Mouse (Mus musculus) brown adipose tissue, adult 24 weeks (tissue): ENCODE measurements around the gene Snx3. TPM values are rescaled to one million over a fixed set of nuclear protein-coding genes. Genes with fewer than 3 reads are reported as not detected.
A peak's percentile ranks its signal among the peaks of the same experiment; 100 is the strongest.

Experiments
- H3K27ac ChIP-seq: fragments of 200-500 bp; replicated peaks from 2 replicates; pipeline ENCODE4 v1.5.1; 2012; ENCODE audit warnings: low read depth, mild to moderate bottlenecking, low read length
- H3K4me1 ChIP-seq: fragments of 200-500 bp; 2 replicates; pipeline ENCODE4 v1.6.1; 2012; ENCODE audit warnings: low read length, mixed read lengths; ENCODE audit not compliant: control insufficient read depth, insufficient read depth, insufficient read length
- H3K4me3 ChIP-seq: fragments of 200-500 bp; 2 replicates; pipeline ENCODE4 v1.5.1; 2012; ENCODE audit warnings: low read depth, mild to moderate bottlenecking, low read length, moderate library complexity; ENCODE audit not compliant: insufficient read depth
- polyA plus RNA-seq: library from polyadenylated mRNA; stranded (reverse); fragments of >200 nt; gene quantifications from 2 replicates; pipeline ENCODE4 v1.2.4, GENCODE M21; 2012; ENCODE audit not compliant: missing spikeins, insufficient read depth, insufficient read length

Snx3 gene
- 163 and 187 TPM in 2 replicates for polyA plus RNA-seq

DNA sequence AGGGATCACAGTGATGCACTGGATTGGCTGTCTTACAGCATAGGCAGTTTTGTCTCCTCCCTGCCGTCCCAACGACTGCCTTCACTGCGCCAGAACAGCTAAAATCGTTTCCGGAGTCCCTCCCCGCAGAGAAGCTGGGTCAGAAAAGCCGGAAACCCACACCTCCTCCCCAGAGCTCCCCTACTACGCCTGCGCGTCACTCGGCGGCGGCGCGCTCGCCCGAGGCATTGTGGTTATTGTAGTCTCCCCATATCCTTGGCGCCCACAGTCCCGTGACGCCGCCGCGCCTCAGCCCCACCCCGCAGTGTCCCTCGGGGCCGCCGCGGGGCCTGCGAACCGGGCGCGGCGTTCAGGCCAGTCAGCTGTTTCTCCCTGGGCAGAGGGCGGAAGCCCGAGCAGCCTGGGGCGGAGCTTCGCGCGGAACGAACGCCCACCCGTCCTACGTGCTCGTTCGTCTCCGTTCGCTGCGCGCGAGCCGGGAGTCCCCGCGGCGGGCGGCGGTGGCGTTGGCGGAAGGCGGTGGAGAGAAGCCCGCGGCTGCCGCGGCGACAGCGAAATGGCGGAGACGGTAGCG is at the start of gene Snx3:
Gene Snx3 (plus strand): TSS at position 256 of the 574 bp plus-strand sequence.
- Histone ChIP-seq H3K4me3 (peak within 1 kb of the TSS; percentile 87), H3K4me1 (peaks cover 7% of the 10 kb centered on the region; the same call in 1 of the 2 replicates), H3K27ac (peak within 1 kb of the TSS; percentile 91)

DNA sequence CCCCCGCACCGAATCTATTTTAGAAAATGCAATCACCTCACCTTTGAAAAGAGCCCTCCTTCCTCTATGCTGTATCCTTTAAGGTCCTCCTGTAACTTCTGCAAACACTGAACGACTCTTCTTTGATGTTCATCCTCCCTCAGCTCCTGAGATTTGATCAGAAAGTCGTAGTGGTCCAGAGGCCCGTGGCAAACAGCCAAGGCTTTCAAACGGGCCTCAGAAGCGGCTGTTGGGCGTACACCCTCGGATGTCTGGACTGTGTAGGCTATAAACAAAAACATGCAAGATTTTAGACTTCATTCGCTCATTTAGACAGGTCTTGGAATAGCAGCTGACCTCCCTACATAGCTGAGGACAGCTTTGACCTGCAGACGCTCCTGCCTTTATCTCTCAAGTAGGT is 47.6 kb upstream of the Snx3 start:
- Histone ChIP-seq H3K4me3 (no peak overlapping the region), H3K27ac (no peak overlapping the region), H3K4me1 (peaks cover 18% of the 10 kb centered on the region)

DNA sequence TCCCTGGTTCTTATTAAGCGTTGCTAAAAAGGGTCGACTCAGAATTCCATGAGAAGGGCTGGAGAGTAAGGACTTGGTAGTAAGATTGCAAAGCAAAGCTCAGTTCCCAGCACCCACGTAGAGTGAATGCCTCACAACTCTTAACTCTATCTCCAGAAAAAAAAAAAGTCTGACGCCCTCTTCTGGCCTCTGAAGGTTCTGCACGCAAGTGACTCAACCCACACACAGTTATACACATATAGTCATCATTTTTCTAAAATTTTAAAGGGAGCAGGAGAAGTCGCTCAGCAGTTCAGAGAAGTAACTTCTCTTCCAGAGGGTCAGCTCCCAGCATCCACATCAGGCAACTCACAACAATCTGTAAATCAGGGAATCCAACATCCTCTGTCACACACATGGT is 47.1 kb upstream of the Snx3 start:
- no peak overlapping the region for H3K27ac ChIP-seq
- peaks cover 18% of the 10 kb centered on the region for H3K4me1 ChIP-seq
- H3K4me3 ChIP-seq: no peak overlapping the region

DNA sequence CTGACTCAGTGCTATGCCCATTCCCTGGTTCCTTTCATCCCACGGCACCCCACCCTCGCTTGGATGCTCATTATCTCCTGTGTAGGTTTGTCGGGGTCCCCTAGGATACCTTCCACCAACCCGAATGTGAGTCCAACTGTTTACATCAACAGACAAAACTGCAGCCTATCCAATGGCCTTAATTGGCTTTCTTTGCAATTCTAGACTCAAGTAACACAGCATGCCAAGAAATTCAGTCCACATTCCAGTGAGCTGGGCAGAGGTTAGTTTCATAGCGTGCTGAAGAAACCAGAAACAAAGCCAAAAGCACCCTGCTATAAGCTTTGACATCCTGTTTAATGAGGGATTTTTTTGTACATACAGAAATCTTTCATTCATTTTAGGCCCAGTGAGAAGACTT is 45.8 kb upstream of the Snx3 start:
- H3K4me3 ChIP-seq: no peak overlapping the region
- H3K27ac ChIP-seq: peak overlapping the region; percentile 96
- H3K4me1 ChIP-seq: peaks cover 18% of the 10 kb centered on the region

DNA sequence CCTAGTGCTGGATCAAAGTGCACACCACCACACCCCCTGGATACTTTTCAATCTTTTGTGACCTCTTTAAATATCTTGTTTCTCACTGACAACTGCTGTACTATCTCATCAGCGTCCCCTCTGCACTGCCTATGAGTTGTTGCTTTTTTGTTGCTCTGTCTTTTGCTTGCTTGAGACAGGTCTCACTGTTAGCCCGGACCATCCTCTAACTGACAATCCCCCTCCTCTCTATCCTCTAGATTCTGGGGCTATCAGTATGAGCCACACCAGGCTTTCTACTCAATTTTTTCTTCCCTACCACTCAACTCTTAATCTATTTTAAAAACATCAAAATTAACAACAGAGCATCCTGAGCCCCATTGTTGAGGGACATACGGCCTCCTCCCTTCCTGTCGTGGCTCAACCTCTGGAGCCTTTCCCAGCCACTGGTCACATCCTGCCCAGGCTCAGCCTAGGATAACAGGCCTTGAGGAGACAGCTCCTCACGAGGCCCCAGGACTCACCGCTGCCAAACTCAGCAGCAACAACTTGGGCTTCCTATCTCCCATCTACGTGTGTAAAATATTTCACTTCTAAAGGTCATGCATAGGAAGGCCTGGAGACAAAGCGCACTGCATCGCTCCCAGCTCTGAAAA is 44.2 kb upstream of the Snx3 start:
- Histone ChIP-seq H3K4me1 (peaks cover 18% of the 10 kb centered on the region), H3K27ac (peak overlapping the region; percentile 96), H3K4me3 (no peak overlapping the region)

DNA sequence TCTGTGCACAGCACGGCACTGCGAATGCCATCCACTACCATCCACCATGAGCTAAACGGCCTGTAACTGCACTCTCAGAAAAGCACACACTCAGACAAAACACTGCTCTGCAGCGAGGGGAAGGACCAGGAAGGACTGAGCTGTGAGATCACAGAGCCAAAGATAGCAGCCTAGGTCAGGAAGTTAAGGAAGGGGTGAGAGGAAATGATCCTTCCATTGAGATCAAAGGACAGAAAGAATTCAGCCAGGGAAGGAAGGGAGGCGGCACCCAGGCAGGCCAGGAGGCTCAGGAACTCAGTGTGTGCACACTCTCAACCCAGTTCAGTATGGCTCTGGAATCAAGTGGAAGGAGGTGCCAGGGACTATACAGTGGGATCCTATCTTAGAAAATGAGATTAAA is 37.6 kb upstream of the Snx3 start:
- peaks cover 3% of the 10 kb centered on the region for H3K4me1 ChIP-seq
- peak overlapping the region; percentile 45 for H3K27ac ChIP-seq
- H3K4me3 ChIP-seq: no peak overlapping the region

DNA sequence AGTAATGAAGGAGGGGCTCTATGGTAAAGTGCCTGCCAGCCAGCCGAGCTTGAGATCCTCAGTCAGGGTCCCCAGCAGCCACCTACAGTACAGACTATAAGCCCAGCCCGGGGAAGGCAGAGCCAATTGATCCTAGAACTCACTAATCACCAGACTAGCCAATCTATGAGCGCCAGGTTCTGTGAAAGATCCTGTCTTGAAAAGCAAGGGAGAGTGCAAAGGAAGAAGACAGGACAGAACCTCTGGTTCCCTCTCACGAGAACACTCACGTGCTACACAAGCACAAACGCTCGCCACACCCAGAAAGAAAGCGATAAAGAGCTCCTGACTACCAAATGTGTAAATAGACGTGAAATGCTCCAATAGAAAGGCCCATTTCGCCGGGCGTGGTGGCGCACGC is 37.0 kb upstream of the Snx3 start:
- H3K4me1 ChIP-seq: peaks cover 3% of the 10 kb centered on the region
- no peak overlapping the region for H3K4me3 ChIP-seq
- peak overlapping the region; percentile 52 for H3K27ac ChIP-seq

DNA sequence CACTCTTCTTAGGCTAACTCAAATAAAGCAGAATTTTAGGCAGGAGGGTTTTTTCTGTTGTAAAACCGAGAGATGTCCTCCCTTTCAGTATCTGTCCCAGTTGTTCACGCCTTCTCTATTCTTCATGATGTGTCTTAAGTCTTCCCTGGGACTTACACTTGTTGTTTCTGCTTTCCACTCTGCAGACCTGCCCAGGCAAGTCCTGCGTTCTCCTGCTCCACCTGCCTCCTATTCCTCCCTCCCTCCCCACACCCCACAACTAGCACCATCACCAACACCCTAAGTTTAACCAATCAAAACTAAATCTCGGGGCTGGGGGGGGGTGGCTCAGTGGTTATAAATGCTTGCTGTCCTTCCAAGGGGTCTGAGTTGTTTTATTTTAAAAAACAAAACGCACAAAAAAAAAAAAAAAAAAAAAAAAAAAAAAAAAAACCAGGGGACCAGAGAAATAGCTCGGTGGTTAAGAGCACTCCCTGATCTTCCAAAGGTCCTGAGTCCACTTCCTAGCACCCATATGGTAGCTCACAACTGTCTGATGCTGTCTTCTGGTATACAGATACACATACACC is 26.8 kb upstream of the Snx3 start:
- H3K4me1 ChIP-seq: peaks cover 12% of the 10 kb centered on the region
- H3K4me3 ChIP-seq: no peak overlapping the region
- no peak overlapping the region for H3K27ac ChIP-seq

DNA sequence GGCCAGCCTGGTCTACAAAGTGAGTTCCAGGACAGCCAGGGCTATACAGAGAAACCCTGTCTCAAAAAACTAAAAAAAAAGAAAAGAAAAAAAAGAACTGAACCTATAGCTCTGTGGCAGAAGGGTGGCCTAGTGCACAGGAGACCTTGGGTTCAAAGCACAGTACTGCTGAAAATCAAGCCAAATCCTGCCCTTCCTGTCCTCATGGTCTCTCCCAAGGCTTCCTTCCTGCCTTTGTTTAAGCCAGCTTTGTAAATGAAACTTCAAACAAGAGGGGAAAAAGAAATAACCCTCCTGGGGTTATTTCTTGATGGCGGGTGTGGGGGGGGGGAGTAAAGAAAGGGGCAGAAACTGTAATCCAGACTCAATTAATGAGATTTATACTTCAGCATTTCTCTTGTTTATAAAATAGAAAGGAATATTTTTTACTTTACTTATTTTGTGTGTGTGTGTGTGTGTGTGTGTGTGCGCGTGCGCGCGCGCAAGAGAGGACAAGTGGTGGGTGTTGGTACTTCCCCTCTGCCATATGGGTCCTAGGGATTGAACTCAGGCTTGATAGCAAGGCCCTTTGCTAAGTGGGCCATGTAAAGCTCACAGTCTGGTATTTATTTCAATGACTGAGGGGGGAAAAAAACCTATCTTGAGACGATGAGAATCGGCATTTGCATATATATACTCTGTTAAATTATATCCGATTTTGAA is 24.9 kb upstream of the Snx3 start:
- H3K4me1 ChIP-seq: peaks cover 12% of the 10 kb centered on the region
- peak overlapping the region; percentile 95 for H3K27ac ChIP-seq
- peak overlapping the region; percentile 4; the same call in 1 of the 2 replicates for H3K4me3 ChIP-seq

DNA sequence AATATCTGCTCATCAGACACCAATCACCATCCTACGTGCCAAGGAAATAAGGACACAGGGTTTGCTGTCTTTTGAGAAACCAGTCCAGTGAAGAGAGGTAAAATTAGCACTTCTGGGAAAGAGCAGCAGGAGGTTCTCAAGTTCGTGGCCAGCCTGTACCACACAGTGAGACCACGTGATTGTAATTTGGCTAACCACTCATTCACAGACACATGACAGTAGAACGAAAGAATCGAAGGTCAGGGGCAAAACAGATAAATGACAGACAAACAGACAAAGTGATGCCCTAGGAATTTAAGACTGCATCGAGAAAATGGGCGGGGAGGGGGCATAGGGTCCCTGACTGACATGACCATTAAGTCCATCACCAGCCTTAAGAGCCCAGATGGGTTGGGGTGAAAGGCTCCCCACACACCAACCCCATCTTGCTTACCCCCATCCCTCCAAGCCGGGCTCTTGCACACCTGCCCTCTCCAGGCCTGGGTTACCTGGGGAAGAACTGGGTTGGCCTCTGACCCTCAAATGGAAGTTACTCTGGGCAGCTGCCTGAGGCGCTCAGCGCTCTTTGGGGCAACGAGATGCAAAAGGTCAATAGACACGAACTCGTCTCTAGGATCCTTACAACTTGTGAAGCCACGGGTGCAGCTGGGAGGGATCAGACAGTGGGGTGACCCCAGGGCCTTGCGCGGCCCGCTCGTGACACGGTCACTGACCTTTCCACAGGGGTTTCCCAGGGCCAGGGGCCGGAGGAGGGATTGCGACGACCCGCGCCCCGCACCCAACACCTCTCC is 24.1 kb upstream of the Snx3 start:
- Histone ChIP-seq H3K27ac (peak overlapping the region; percentile 95), H3K4me3 (peak overlapping the region; percentile 93), H3K4me1 (peaks cover 12% of the 10 kb centered on the region)

DNA sequence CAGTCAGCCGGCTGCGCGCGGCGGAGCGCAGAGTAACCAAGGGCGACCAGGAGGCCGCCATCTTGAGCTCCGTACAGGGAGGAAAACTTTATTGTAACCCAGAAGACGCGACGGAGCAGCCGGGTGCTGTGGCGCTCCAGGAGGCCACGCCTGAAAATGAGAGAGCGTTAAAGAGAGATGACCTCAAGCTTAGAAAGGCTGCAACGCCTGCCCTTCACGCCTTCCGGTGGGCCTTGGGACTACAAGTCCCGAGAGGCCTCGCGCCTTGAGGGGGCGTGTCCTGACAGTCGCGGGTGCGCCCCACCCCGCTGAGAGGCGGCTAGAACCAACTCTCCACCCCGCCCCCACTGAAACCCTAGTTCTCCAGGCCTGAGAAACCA is 23.5 kb upstream of the Snx3 start, which contains the start of gene Afg1l:
Gene Afg1l (minus strand): TSS at position 225 of the 380 bp plus-strand sequence.
- Histone ChIP-seq H3K4me1 (peaks cover 12% of the 10 kb centered on the region), H3K4me3 (peak within 1 kb of the TSS; percentile 93), H3K27ac (peak within 1 kb of the TSS; percentile 95)

DNA sequence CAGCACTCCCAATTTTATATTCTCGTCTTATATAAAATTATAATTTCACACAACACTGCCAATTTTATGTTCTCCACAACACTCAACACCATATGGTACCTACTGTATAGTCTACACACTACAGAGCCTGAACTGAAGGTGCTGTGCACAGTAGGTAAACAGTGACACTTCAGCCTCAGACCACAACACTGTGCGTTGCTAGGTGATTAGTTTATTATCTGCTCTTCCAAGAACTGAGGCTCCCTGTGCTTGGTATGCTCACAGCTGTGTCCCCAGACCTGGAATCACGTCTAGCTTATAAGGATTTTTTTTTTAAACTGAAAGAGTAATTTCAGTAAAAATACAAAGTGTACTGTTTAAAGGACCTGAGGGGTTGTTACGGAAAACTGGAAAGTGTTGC is 21.1 kb upstream of the Snx3 start:
- Histone ChIP-seq H3K4me1 (peaks cover 12% of the 10 kb centered on the region), H3K27ac (no peak overlapping the region), H3K4me3 (no peak overlapping the region)

DNA sequence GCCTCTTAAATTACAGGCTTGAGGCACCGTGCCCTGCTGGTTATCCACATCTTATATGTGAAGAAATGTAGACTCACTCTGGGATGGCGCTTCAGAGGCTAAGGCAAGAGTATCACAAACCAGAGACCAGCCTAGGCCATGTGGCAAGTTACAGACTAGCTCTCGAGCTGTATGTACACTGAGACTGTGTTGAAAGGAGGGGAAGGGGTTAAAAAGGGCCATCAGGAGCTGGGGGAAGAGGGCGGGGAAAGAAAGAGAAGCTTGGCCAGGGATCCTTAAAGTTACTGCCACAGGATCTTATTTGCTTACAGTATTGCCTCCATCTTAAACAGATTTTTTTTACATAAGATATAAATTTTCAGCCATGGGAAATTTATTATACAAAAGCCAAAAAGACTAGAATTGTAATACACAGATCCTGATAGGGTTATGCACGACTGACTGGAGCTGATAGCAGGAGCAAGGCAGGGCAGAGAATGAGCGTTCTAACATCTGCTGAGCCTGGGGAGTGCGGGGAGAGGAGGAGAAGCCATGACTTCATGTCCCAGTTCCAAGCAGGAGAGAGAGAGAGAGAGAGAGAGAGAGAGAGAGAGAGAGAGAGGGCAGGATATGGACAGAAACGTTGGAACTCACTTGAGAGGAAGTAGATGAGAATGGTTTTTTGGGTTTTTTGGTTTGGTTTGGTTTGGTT is 13.1 kb upstream of the Snx3 start:
- Histone ChIP-seq H3K4me1 (no peaks in the 10 kb centered on the region), H3K4me3 (no peak overlapping the region), H3K27ac (no peak overlapping the region)

DNA sequence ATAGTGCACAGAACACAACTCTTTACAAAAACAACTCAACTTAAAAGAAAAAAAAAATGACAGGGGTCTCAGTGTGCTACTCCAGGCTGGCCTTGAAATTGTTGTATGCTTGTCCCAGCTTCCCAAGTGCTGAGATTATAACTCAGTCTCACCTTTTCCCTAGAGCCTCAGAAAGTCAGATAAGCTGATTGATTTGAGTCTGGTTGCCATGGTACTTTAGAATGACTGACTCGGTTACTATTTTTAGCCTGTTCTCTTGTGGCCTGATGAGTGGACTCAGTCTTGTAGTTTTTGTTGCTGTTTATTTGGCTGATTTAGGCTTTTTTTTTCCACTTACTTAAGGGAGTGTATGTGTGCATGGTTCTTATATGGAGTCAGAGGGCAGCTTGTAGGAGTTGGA is 10.7 kb upstream of the Snx3 start:
- H3K4me1 ChIP-seq: no peaks in the 10 kb centered on the region
- no peak overlapping the region for H3K27ac ChIP-seq
- H3K4me3 ChIP-seq: no peak overlapping the region
